Mouse (Mus musculus): ENCODE measurements around the gene Tub.

Gene Tub

DNA sequence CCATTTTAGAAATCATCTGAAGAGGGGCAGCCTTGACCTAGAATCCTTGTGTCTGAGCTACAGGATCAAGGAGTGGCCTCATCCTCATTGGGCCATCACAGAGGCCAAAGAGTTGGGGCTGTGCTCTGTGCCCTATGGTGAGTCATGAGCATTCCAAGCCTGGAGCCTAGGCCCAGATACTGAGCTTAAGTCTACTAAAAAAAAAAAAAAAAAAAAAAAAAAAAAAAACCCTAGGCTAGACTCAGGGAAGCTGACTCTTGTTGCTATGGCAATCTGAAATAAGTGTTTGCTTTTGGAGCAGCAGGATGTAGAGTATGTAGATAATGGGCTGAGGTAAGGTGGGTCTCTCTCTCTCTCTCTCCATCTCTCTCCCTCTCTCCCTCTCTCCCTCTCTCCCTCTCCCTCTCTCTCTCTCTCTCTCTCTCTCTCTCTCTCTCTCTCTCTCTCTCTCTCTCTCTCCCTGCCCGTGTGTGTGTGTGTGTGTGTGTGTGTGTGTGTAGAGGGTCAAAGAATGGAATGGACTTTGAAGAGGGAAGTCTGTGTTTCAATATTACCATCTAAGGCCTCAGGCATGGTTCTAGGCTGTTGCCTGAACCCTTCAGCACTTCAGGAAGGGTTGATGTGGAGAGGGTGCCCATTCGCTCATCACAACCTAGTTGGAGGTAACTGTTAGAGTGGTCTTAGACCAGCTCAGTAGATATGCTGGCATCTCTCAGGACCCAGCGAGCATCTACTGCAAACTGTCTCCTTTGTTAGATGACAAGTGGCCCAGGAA lies 36.0 kb downstream of the Tub start:
- DNase-seq (ENCODE audit: extremely low spot score): no peak

DNA sequence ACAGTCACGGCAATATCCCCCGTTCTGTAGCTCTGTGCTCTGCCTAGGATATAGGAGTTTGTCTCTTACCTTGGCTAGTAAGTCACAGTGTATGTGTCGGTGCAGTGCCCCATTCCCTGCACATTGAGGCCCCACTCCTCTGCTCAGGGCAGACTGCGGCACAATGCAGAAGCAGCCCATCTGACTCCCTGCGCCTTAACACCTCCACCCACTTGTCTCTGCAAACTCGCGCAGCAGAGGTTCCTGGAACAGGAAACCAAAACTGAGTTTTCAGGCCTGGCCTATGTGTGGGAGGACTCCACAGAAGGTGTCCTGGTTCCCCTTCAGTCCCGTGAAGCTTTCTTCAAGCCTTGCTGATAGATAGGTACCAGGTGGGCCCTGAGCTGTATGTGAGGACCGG lies 41.1 kb downstream of the Tub start:
- no peak for DNase-seq (ENCODE audit: extremely low spot score)

DNA sequence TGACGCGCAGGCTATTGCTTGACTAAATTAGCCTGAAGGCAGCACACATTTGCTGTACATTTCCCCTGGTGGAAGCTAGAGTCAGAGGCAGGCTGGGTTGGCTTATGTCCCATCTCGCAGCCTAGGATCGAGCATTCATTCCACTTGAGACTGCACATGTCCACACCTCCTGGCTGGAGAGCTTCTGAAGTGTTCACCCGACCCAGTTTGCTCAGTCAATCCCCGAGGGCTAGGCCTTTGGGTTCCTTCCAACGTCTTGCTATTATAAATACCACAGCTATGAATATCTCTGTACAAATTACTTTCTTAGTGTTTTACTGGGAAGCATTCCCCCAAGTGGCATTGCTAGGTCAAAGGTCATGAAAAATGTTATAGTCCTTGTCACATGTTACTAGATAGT lies 43.1 kb downstream of the Tub start:
- no peak for DNase-seq (ENCODE audit: extremely low spot score)

DNA sequence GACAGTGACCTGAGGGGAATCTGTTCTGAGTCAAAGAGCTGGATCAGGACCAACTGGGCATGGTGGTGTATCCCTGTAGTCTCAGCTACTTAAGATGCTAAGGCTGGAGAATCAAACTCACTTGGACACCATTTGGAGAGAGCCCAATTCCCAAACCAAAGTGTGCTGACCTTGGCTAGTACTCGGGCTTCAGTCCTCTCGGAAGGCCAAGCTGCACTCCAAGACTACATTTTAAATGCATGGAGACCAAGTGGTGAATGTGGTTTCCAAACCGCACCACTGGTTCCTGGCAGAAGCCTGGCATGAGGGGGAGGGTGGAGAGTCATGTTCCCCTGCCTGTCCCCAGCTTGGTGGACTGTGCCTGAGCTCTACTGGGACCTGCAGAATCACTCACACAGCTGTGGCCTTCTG lies 43.7 kb downstream of the Tub start:
- no peak for DNase-seq (ENCODE audit: extremely low spot score)

DNA sequence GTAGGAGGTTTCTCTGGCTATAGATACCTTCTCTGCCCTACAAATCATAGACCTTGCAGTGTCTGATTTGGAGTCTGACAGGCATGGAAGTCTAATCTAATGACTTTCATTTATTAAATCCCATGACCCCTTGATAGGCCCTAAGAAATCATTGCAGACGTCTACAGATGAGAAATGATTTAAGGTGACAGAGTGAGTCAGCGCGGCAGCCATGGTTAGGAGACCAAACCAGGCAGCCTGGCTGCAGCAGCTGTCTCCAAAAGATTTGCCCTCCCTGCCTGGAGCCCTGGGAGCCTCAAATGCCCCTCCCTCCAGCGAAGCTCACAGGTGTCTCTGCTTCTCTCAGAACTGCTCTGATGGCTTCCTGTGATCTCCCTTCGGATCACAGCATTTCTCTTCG lies 46.0 kb downstream of the Tub start:
- DNase-seq (ENCODE audit: extremely low spot score): no peak

DNA sequence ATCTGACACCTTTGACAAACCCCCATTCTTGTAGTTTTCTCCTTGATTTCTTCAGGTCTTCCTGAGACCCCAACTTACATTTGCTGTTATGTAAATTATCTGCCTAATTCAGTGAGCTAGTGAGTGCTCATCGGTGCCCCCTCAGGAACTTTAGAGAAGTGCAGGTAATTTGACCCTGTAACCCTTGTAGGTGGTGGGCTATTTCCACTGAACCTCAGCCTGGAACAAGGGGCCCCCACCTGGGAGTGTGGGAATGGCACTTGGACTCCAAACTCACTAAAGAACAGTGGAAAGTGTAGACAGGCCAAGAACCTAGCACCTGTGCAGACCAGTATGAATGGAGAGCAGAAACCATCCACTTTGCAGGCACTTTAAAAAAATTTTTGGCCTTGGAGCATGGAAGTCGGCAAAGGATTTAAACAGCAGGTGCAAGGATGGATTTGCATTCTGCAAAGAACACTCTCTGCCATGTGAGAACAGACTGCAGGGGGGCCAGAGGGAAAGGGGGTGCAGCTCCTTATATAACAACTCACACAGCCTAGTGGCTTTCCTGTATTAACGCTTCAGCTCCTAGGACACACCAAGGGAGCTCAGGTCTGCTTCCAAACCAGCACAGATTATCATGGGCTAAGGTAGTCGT lies 50.3 kb downstream of the Tub start:
- DNase-seq (ENCODE audit: extremely low spot score): peak; percentile 41

DNA sequence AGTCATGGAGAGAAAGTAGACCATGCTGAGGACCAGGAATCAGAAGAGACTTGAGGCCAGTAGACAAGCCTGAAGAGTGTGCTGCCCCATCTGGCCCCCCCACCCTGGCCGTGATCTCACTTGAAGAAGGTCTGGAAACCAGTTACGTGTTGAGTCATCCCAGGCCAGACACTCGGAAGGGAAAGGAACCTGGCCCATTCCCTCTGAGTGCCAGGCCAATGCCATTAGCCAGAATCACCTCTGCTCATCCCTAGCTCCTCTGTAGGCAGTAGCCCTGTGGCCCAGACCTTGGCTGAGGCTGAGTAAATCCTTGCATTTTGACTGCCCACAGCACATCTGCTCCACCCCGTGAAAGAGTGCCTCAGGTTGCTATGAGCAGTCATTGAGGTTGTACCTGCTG lies 51.8 kb downstream of the Tub start:
- DNase-seq (ENCODE audit: extremely low spot score): no peak

DNA sequence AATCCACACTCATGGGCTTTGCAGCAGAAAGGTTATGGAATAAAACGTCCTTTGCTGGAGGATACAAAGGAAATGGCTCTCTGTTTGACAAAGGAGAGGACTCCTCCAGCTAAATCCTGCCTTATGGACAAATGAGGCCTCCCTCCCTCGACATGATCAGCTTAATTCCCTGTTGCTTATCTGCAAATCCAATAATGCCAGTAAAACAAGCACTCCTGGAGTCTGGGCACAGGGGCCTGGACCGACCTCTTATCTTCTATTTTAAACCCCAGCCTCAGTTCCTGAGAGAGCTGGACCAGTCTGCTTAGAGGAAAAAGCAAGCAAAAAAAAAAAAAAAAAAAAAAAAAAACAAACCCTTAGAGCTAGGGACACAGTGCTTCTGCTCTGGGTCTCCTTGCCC lies 53.5 kb downstream of the Tub start:
- no peak for DNase-seq (ENCODE audit: extremely low spot score)

DNA sequence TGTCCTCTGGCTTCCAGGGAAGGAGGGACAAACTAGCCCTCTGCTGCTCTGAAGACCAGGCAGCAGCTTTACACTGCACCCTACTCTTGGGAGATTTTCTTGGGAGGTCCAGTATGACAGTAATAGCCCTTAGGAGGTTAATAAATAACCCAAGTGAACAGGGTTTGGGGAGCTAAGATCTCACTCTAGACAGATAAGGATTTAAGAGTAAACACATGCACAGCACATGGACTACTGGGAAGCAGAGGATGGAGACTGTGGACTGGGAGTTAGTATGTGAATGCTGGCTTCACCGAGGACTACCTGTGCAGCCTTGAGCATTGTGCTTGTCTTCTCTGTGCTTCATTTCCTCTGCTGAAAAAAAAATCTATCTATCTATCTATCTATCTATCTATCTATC lies 59.1 kb downstream of the Tub start:
- DNase-seq (ENCODE audit: extremely low spot score): no peak

DNA sequence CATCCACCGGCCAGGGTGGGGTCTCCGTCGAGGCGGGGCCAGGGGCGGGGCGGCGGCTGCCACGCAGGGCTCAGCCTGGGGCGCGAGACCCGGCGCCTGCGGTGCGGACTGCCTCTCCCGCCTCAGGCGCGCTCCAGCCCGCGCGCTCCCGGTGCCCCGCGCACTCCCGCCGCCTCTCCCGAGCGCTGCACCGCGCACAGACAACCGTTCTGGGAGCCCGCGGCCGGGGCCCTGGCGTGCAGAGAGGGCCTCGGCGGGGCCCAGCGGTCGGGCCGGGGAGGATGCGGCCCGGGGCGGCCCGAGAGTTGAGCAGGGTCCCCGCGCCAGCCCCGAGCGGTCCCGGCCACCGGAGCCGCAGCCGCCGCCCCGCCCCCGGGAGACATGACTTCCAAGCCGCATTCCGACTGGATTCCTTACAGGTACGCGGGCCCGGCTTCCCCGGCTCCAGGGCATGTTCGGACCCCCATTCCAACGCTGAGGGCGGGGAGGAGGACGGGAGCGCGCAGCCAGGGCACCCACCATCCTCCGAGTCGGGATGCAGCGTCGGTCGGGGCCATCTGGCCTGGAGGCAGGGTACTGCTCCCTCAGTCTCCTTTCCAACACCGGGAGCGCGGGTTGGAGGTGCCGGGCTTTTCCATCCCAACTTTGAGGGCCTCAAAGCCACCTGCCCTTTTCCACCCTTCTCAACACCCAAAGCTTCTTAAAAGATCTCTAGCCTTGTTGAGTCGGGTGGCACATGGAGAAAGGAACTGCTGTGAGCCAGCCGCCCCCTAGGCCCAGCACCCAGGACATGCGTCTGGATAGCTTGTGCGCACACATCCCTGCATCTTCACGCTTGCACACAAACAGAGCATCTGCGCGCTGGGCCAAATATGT lies 60.8 kb downstream of the Tub start:
- DNase-seq (ENCODE audit: extremely low spot score): peak; percentile 52

DNA sequence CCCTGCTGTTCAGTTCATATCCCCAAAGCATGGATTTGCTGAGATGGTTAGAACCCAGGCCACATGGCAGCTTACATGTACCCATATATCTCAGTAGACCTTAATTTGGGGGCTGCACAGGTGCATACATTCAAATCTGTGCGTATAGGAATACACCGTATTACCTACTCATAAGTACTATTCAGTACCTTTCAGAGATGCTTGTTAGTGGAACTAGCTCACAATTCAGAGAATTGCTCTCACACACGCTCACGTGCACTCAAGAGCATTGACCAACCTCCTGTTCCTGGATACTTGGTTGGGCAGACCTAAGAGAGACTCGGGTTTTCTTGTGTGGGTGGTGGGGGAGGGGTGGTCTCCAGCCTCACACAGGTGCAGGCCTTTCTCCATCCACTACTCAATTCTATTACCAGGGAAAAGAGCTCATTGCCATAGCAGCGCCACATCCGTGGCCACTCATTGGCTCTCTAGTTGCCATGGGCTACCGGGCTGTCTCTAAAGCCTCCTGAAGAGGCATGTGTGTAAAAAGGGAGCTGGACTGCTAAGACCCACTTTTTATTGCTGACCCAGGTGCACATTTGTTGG lies 61.5 kb downstream of the Tub start:
- peak; percentile 4 for DNase-seq (ENCODE audit: extremely low spot score)

DNA sequence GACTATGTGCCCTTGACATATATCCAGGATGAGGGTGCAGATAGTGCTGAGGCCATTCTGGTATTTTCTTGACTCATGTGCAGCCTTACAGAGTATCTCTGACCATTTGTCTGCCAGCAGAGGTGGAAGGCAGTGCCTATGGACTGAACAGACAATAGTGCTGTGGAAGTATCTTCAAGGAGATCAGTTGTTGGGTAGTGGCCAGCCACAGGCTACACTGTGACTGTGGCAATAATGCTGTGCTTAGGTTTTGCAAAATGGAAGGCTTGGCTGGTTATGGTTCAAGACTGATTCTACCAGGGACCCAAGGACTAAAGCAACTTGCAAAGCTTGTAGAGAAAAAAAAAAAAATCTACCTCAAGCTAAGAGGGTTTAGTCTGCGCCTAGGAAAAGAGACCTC lies 62.4 kb downstream of the Tub start:
- DNase-seq (ENCODE audit: extremely low spot score): no peak

DNA sequence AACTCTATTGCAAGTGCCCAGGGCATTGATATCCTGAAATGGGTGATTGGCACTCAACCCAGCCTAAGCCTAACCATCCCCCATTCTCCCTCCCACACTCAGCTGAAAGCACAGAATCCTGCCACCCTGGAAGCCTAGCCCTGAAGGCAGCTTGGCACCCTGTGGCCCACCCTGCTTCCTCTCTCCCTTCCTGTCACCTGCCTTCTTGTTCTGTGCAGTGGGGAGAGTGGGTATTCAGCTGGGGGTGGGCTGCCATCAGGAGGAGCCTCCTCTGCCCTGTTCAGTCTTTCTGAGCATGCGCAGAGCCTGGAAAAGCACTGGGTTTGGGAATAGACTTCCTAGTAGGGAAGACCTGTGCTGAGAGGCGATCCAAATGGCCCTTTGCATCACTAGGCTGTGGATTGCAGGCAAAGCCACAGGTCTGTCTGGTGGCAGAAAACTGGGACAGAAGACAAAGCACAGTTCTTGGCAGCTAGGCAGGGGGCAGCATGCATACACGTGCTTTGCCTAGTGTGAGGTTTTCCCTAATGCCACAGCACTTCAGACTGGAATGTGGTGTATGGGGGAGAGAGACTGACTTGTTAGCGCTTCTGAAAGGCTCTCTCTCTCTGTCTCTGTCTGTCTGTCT lies 63.0 kb downstream of the Tub start:
- DNase-seq (ENCODE audit: extremely low spot score): no peak

DNA sequence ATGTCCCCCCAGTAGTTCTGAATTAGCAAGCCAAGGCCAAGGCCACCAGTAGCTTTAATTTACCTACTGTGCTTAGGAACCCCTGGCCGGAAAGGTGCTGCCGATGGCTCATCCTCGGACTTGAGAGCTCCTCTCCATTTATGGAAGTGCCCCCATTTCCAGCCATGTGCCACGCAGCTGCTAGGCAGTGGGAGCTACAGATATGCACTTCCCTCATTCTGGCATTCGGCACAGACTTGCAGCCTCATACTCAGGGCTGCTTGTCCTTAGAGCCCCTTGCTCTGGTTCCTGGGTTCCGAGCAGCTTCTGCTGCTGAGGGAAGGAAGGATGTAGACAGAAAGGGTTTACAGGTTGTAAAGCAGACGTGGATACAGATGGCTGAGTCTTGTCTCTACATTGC lies 64.7 kb downstream of the Tub start:
- no peak for DNase-seq (ENCODE audit: extremely low spot score)

DNA sequence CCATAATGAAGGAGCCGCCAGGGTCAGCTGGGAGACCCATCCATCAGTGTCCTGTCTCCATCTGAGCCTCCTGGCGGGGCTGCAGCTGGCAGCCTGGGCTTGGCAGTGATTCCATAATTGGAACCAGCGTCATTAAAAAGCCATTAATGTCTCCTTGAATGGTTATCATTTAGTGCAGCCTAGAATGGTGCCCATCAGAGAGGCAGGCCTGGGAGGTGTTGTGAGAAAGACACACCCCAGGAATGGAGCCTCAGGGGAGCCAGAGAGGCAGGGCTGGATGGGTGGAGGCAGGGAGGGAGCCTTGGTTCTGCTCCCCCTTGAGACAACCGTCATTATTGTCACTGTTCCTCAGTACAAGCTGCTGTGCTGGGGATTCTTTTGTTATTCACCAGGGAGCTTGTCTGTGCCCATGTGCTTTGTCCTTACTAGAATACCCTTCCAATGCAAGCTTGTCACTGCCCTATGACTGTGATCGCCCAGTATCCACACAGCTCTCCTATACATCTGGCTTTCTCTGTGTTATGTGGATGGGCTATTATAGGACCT lies 66.3 kb downstream of the Tub start:
- DNase-seq (ENCODE audit: extremely low spot score): peak; percentile 17

DNA sequence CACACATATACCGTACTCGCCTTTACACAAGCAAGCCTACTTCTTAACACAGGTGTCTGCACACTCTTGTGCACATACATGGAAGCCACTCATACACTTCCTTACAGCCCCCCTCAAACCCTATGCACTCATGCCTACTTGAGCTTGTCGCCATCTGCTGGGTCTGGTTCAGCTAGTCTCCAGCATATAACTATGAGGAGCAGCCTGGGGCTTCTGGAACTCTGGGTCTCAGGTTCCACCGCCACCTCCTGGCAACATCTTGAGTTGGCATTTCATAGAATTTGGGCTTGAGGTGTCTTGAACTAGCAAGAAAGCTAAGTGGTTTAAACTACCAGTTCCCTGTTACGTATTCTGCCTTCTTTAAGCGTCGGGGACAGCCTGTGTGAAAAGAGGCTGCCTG lies 69.1 kb downstream of the Tub start:
- DNase-seq (ENCODE audit: extremely low spot score): no peak

DNA sequence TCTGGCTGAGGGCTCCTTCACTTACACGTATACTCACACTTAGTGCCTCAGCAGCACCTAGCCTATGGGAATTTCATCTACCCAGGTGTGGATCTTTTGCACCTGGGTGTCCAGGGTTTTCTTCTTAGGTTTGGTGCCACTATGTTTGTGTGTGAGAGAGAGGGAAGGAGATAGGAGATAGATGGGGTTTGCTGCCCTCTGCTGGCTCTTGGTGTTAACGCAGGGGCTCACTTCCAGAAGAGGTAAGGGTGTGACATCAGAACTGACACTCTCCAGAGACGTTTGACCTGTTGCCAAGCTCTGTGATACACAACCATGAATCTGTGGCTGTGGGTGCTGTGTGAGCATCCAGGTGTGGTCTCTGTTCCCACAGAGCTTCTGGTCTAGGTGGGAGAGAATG lies 71.3 kb downstream of the Tub start:
- peak; percentile 65 for DNase-seq (ENCODE audit: extremely low spot score)

DNA sequence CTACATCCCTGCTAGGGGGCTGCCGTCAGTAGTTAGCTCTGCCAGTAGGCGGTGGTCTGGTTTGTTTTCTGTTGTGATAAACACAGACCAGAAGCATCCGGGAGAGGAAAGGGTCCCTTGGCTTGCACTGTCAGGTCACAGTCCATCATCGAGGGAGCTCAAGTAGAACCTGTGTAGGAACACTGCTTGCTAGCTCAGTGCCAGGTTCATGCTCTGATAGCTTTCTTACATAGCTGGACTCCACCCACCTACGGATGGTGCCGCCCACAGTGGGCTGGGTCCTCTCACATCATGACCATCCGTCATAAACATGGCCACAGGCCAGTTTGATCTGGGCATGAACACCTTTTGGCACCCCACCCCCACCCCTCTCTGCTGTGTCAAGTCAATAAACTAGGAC lies 75.6 kb downstream of the Tub start:
- no peak for DNase-seq (ENCODE audit: extremely low spot score)

DNA sequence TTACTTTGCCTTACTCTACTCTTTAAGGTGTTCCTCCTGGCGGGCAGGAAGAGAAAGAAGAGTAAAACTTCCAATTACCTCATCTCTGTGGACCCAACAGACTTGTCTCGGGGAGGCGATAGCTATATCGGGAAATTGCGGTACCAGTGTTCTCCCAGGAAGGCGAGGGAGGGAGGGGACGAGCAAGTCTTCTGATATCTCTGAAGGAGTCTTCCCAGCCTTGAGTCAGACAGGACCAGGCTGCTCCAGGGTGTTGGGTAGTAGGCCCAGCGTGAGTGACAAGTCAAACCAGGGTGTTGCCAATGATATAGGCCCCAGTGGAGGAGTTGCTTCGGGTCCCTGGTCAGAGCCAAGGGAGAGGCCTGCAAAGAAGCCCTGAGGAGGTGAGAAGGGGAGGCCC lies 76.8 kb downstream of the Tub start:
- no peak for DNase-seq (ENCODE audit: extremely low spot score)

DNA sequence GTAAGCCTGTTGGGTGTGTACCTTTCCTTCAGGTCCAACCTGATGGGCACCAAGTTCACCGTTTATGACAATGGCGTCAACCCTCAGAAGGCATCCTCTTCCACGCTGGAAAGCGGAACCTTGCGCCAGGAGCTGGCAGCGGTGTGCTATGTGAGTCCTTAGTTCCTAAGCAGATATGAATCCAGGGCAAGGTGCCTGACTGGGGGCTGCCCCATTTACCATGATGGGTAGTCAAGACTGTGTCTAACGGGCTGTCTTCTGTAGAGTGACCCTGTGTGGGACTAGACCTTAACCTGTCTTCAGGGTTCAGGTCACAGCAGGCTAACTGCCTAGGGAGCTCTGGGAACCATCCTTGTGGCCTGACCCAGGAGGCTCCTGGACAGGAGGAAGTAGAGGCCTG lies 77.6 kb downstream of the Tub start:
- no peak for DNase-seq (ENCODE audit: extremely low spot score)

DNA sequence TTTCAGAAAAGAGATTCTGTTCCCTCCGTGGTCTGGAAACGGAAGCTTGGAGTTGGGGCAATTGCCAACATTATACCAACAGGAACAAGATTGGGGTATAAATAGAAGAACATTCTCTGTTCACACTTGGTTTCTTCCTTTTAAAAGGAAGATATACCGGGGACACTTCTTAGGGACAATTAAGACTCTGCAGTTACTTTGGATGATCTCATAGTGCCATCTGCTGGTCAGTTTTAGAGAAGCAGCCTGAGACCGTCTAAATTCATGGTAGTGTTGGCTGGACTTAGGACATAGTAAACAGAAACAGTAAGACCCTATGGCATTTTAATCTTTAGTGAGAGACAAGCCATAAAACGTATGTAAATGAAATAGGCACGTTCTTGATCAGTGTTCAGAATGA lies 78.1 kb downstream of the Tub start:
- DNase-seq (ENCODE audit: extremely low spot score): peak; percentile 68
